Mouse (Mus musculus) naive thymus-derived CD4-positive, alpha-beta T cell, adult 2 months (primary cell): ENCODE results near the gene Cox5b.
"Not testable (repeated sequence)": the region's sequence is repeated elsewhere in the genome, so short reads cannot be mapped to it uniquely, and the experiment has no call there.

Experiments used
- DNase-seq: peaks from one replicate; pipeline ENCODE4 v3.0.0-alpha.2; 2011; ENCODE audit warnings: low read depth

Gene Cox5b

GRCm38 (mm10) chr1:36691271-36692155 is at the start of gene Cox5b:
Gene Cox5b, plus strand, starts transcription at chr1:36691449.
- DNase-seq, result peak; percentile 98

DNA sequence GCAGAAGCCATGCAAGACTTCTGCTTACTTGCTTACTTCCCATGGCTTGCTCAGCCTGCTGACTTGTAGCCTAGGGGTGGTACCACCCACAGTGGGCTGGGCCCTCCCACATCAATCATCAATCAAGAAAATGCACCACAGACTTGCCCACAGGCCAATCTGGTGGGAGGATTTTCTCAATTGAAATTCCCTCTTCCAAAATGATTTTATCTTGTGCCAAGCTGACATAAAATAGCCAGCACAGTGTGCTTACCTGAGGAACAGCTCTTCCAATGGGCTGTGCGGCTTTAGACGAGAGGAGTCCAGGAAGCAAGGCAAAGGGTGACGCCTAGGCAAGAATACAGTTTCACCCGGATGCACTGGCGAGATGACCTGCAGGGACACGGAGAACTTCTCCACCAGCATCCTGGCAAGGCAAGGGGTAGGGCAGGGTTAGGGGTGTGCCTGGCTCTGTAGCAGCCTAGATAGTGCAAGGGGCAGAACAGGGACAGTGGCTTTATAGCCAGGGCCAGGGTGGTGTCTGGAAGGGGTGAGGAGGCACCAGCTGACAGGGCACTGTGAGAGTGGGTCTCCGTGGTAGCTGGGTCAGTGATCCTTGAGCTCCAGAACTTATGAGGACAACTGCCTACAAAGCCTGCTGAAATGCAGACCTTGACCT is 47.2 kb upstream of the Cox5b start:
- DNase-seq, result no peak

DNA sequence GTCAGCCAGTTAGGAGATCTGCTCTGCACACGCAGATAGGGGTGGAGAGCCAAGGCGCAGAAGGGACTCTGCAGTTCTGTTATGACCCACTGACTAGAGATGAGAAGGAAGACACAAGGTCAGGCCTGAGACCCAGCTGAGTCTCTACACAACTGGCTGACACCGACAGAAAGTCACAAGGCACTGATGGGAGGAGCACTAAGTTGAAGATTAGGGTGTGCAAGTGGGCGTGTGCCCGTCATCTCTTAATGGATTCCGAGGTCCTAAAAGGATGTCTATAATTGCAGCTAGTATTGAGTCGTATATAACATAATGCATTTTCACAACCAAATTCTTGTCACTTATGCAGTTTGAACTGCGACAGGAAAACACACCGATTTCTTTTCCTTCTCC is 46.6 kb upstream of the Cox5b start:
- no peak for DNase-seq

- peak; percentile 7 for DNase-seq
Measured at GRCm38 (mm10) chr1:36646285-36646684, 45.0 kb upstream of the Cox5b start.

DNA sequence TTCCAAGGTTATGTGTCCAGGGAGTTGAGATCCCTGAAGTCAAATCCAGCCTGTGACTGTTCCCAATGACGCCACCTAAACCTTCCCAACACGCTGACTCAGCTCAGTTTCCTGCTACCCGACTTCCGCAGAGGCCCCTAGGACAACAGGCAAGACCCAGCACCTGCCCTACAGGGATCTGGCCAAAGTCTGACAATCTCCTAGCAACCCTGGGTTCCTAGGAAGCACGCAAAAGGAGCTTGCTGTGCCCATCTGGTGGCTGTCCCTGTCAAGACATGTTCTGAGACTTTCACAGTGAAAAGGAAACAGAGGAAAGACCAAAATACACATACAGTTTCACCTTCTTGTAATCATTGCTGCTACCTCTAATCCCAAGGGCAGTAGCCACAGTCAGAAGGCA is 43.6 kb upstream of the Cox5b start:
- DNase-seq, result no peak

DNA sequence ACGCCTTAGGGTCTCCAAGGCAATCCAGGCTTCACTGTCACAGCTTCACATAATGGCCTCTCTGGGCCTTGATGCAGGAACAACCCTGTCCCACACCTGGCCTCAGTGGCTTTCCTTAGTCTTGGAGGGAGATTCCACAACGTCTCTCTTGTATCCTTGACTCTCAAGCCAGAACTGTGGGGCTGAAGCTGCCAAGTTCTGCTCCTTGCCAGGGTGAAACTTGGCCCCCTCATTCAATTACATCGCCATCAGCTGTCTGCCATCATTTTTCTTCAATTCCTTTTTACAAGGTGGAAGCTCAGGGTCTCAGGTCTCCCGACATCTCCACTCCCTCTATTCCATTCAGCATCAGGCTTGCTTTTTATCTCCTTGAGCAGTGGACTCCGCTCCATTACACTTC is 36.2 kb upstream of the Cox5b start:
- DNase-seq, result no peak

GRCm38 (mm10) chr1:36656233-36656632 is 35.0 kb upstream of the Cox5b start:
- DNase-seq, result no peak

GRCm38 (mm10) chr1:36657658-36658415 is 33.4 kb upstream of the Cox5b start:
- DNase-seq, result no peak

DNA sequence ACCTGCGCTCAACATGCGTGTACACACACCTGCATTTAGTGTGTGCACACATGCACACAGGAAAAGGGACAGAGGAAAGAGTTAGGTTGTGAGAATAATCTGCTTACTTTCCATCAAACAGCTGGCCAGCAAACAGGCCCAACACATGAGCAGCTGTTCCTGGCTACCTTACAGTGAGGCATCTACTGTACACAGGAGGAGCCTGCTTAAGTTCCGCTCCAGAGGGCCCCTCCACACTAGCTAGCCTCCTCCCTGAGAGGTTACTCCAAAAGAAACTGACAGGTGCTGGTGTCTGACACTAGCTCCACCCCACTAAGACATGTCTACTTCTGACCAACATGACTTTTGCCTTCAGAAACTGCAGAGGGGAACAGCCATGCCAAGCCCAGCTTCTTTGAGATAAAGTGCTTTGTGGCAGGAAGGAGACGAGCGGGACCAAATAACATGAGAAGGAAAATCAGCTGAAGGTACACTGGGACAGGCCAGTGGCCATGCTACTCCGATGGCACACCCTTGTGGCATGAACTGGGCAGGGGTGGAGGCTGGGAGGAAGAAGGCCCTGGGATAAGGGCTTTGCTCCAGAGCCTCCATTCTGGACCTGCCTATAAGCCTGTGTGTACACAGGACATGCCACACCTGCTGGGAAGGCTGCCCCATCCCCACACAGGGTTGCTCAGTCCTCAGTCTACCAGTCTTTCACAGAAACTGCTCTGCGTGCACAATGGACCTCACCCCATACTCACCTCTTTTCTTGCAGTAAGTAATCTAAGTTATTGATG is 32.4 kb upstream of the Cox5b start:
- DNase-seq, result no peak

DNA sequence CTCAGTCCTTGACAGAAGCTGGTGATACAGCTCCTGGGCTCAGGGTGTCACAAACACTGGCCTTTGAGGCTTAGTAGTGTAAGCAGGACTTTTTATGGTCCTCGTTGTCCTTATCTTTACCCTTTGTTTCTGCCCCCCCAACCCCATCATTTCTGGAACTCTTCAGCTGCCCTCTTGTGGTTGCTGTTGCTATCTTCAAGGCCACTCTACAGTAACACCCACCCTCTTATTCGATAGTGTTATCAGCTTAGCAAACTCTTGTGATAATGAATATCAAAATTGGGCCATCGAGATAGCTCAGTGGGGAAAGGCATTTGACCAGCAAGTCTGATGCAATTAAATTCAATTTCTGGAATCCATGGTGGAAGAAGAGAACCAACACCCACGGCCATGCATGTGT is 26.8 kb upstream of the Cox5b start:
- DNase-seq, result no peak

- DNase-seq, result no peak
Measured at GRCm38 (mm10) chr1:36665165-36665723, 26.0 kb upstream of the Cox5b start.

- no peak for DNase-seq
Measured at GRCm38 (mm10) chr1:36665934-36666333, 25.3 kb upstream of the Cox5b start.

- DNase-seq, result not testable (repeated sequence)
Measured at GRCm38 (mm10) chr1:36668007-36668406, 23.2 kb upstream of the Cox5b start.

DNA sequence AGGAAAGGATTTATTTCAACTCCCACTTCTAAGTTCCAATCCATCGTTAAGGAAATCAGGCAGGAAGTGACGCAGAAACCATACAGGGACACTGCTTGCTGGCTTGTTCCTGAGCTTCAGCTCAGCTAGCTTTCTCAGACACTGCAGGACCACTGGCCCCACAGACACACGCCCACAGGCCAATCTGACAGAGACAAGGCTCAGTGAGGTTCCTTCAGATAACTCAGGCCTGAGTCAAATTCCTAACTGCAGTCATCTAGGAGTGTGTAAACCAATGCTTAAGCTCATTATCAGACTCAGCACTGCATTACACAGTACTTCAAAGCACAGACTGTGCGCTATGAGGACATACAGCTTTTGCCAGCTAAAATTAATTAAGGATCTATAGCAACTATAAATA is 21.0 kb upstream of the Cox5b start:
- DNase-seq, result no peak

GRCm38 (mm10) chr1:36671260-36671659 is 20.0 kb upstream of the Cox5b start:
- no peak for DNase-seq

GRCm38 (mm10) chr1:36672648-36673350 is 18.4 kb upstream of the Cox5b start:
- DNase-seq, result no peak

DNA sequence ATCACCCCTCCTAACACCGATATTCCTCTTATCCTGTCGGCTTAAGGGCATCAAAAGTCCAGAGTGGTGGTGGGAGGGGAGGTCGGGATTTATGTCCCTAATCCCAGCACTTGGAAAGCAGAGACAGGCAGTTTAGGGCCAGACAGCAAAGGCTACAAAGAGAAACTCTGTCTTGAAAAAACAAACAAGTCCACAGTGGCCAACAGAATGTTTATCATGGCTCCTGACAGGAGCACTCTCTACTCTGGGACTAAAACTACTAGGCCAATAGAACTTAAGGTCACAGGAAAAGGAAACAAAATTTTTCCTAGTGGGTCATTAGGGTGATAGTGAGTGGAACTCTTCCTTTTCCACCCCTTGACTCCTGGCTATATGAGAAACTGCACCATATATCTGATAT is 16.3 kb upstream of the Cox5b start:
- DNase-seq, result no peak

DNA sequence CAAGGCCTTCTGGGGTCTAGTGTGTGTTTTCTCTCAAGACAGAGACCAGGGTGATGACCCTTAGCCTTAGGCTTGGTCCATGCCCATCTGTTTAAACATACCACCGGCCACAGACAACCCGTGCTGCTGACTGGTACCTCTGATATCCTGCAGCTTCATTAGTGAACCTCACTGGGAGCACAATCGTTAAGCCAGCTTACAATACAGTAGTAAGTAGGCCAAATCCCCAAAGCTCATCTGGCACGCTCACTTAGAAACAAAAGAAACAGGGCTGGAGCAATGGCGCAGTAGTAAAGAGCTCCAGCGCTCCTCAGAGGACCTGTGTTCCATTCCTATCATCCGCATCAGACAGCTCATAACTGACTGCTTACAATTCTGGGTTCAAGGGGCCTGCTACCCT is 10.4 kb upstream of the Cox5b start:
- DNase-seq, result no peak

- no peak for DNase-seq
Measured at GRCm38 (mm10) chr1:36682620-36683355, 8.5 kb upstream of the Cox5b start, which contains the start of gene Fam178b. Gene Fam178b, minus strand, starts transcription at chr1:36683183.

- peak; percentile 78 for DNase-seq
Measured at GRCm38 (mm10) chr1:36683810-36684467, 7.3 kb upstream of the Cox5b start.
